Mouse (Mus musculus): ENCODE results near the gene Vmn1r149. TPM values are rescaled to one million over a fixed set of nuclear protein-coding genes. Genes with fewer than 3 reads are reported as not detected.
"Not testable (repeated sequence)": the region's sequence is repeated elsewhere in the genome, so short reads cannot be mapped to it uniquely, and the experiment has no call there.

The Vmn1r149 gene
- polyA plus RNA-seq (2015; fragmentation: Nextera tagmentation; extraction: Ambion mirVana), result not detected in 2 replicates

DNA sequence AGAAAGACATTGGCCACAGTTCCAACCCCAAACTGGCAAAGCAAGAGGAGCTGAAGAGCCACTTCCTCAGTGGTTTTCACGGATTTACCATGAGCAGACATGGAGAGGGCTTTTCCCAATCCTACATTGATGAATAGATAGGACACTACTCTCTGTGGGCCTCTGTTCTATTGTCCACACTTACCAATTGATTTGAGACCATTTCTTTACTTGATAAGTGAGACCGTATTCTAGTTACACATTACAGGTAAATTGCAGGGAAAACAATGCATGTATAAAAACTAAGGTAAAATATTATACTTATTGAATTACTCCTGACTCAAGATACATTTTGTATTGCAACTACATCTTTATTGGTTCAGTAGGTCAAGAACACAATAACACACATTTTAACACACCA, at the start of gene Vmn1r149:
Vmn1r149 (minus strand) TSS at position 101 of the 400 bp plus-strand sequence.
- not testable (repeated sequence) for H3K4me2 ChIP-seq; H3K9ac ChIP-seq; H3K27ac ChIP-seq (replicated peaks); ATAC-seq (ENCODE audit: insufficient read depth); H3K36me3 ChIP-seq (replicated peaks); H3K4me3 ChIP-seq (replicated peaks); H3K4me1 ChIP-seq (replicated peaks); H3K9me3 ChIP-seq (replicated peaks); H3K27me3 ChIP-seq
- WGBS (ENCODE audit: insufficient replicate concordance), result no CpG with 5 or more reads among the region's 2 CpGs

GRCm38 (mm10) chr7:22463975-22464374, 25.9 kb upstream of the Vmn1r149 start, which contains the start of gene Gm10665:
Gene Gm10665 (minus strand): TSS chr7:22464075.
- H3K27me3 ChIP-seq; H3K9me3 ChIP-seq (replicated peaks); H3K4me2 ChIP-seq; H3K36me3 ChIP-seq (replicated peaks); H3K4me1 ChIP-seq (replicated peaks); ATAC-seq (ENCODE audit: insufficient read depth); H3K4me3 ChIP-seq (replicated peaks); H3K9ac ChIP-seq; H3K27ac ChIP-seq (replicated peaks): not testable (repeated sequence)
- WGBS (ENCODE audit: insufficient replicate concordance), result no CpG with 5 or more reads among the region's 5 CpGs

DNA sequence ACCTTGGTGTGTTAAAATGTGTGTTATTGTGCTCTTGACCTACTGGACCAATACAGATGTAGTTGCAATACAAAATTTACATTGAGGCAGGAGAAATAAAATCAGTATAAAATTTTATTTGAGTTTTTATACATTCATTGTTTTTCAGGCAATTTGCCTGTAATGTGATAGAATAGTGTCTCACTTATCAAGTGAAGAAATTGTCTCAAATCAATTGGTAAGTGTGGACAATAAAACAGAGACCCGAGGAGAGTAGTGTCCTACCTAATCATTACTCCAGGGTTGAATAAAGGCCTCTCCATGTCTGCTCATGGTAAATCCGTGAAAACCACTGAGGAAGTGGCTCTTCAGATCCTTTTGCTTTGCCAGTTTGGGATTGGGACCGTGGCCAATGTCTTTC, 24.7 kb downstream of the Vmn1r149 start, which contains the start of gene Vmn1r148:
Vmn1r148 (plus strand) TSS at position 301 of the 400 bp plus-strand sequence.
- no CpG with 5 or more reads among the region's 3 CpGs for WGBS (ENCODE audit: insufficient replicate concordance)
- not testable (repeated sequence) for H3K9ac ChIP-seq; H3K36me3 ChIP-seq (replicated peaks); ATAC-seq (ENCODE audit: insufficient read depth); H3K4me2 ChIP-seq; H3K4me1 ChIP-seq (replicated peaks); H3K27me3 ChIP-seq; H3K27ac ChIP-seq (replicated peaks); H3K4me3 ChIP-seq (replicated peaks); H3K9me3 ChIP-seq (replicated peaks)

Other genes with a start within 250 kb of the Vmn1r149 start
- gene Vmn1r143, start 248.9 kb downstream of the Vmn1r149 start, polyA plus RNA-seq (2015; fragmentation: Nextera tagmentation; extraction: Ambion mirVana), result not detected in 2 replicates
- gene Gm8653, start 237.0 kb downstream of the Vmn1r149 start, polyA plus RNA-seq (2015; fragmentation: Nextera tagmentation; extraction: Ambion mirVana), result not detected in 2 replicates
- not detected in 2 replicates for gene Gm8453, start 208.7 kb downstream of the Vmn1r149 start, polyA plus RNA-seq (2015; fragmentation: Nextera tagmentation; extraction: Ambion mirVana)
- gene Gm4187, start 108.5 kb downstream of the Vmn1r149 start, polyA plus RNA-seq (2015; fragmentation: Nextera tagmentation; extraction: Ambion mirVana), result not detected in 2 replicates
- gene Gm8660, start 67.2 kb downstream of the Vmn1r149 start, polyA plus RNA-seq (2015; fragmentation: Nextera tagmentation; extraction: Ambion mirVana), result not detected in 2 replicates
- not detected in 2 replicates for gene Vmn1r148, start 24.6 kb downstream of the Vmn1r149 start, polyA plus RNA-seq (2015; fragmentation: Nextera tagmentation; extraction: Ambion mirVana)
- gene Gm10665, start 25.8 kb upstream of the Vmn1r149 start, polyA plus RNA-seq (2015; fragmentation: Nextera tagmentation; extraction: Ambion mirVana), result not detected in 2 replicates
- gene Vmn1r151, start 61.4 kb upstream of the Vmn1r149 start, polyA plus RNA-seq (2015; fragmentation: Nextera tagmentation; extraction: Ambion mirVana), result not detected in 2 replicates
- gene Vmn1r152, start 84.7 kb upstream of the Vmn1r149 start, polyA plus RNA-seq (2015; fragmentation: Nextera tagmentation; extraction: Ambion mirVana), result not detected in 2 replicates
- gene Gm8677, start 96.7 kb upstream of the Vmn1r149 start, polyA plus RNA-seq (2015; fragmentation: Nextera tagmentation; extraction: Ambion mirVana), result not detected in 2 replicates
- not detected in 2 replicates for gene Gm4201, start 127.1 kb upstream of the Vmn1r149 start, polyA plus RNA-seq (2015; fragmentation: Nextera tagmentation; extraction: Ambion mirVana)
- not detected in 2 replicates for gene Gm4565, start 149.9 kb upstream of the Vmn1r149 start, polyA plus RNA-seq (2015; fragmentation: Nextera tagmentation; extraction: Ambion mirVana)
- not detected in 2 replicates for gene Vmn1r155, start 219.8 kb upstream of the Vmn1r149 start, polyA plus RNA-seq (2015; fragmentation: Nextera tagmentation; extraction: Ambion mirVana)